Mouse (Mus musculus): ENCODE results near the gene Spata13.

Spata13 gene

DNA sequence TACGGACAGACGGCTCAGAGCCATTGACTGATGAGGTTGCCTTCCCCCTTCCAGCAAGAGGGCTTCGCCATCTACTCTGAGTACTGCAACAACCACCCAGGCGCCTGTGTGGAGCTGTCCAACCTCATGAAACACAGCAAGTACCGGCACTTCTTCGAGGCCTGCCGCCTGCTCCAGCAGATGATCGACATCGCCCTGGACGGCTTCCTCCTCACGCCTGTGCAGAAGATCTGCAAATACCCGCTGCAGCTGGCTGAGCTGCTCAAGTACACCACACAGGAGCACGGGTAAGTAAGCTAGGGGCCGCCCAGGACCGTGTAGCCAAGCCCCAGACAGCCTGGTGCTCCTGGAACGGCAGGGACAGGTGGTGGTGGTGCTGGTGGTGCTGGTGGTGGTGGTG lies 117.8 kb downstream of the Spata13 start:
- no peak for DNase-seq (ENCODE audit: low spot score)

DNA sequence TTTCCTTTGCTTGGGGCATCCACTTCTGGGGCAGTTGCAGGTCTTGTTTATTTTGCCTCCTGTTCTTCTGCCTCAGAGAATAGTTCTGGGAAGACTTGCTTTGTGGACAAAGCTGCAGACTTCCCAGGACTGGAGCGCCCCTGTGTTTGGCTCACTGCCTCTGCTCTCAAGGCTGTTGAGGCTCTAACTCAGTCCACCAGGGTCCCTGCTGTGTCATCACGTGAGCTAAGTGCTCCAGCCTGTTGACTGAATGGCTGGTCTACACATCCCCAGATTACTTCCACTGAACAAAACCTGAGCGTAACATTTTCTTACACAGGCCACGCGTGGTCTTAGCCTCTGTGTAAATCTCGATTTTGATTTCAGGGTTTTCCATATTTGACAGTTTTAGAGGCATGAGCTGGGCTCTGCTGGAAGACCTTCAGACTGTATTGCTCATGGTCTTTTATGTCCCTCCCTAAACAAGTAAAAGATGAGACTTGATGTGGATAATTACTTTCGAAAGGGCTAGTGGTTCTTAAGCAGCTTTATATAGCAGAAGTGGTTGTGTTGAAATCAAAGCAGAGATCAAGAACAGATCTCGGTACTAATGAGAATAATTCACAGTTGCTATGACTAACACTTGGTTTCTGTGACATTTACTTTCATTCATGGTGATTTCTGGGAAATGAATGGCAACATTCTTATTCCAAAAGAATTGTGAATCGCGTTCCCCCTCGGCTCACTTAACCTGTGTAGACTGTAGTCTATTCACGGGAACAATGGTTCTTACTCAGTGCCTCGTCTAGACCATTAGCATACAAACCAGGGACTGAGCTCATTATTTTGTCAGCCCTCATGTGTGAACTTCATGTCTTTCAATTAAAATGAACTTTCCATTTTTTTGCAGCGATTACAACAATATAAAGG lies 119.3 kb downstream of the Spata13 start:
- DNase-seq (ENCODE audit: low spot score), result peak; percentile 59

DNA sequence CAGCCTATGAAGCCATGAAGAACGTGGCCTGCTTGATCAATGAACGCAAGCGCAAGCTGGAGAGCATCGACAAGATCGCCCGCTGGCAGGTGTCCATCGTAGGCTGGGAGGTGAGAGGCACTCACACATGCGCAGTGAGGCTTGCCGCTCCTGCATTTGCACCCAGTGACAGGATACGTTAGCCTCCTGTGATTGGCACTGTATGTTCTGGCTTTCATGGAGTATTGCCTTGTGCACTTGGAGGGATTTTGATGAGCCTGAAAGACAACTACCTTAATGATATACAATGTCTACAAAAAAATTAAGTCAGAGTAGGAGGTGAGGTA lies 120.0 kb downstream of the Spata13 start:
- DNase-seq (ENCODE audit: low spot score), result no peak

DNA sequence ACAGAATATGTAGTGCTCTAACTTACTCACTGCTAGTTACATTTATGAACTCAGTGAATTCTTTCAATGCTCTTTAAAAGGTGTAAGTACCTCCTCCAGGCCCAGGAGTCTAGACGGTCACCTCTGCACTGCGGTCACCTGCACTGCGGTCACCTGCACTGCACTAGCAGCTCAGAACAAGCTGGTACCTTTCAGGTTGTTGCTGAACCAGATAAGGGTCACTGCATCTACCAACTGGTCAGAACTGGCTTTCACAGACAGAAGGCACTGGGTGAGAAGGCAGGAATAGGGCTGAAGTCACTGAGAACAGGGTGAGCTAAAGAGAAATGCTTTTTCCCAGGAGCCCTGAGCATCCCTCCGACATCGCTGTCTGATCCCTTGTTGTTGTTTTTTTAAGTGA lies 120.9 kb downstream of the Spata13 start:
- DNase-seq (ENCODE audit: low spot score), result no peak

DNA sequence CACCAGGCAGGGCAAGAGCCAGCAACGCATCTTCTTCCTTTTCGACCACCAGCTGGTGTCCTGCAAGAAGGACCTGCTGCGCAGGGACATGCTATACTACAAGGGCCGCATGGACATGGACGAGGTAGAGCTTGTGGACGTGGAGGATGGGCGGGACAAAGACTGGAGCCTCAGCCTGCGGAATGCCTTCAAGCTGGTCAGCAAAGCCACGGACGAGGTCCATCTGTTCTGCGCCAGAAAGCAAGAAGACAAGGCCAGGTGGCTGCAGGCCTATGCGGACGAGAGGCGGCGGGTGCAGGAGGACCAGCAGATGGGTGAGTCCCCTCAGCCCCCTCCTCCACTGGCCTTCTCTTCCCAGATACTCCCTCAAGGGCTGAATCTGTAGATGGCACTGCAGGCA lies 122.5 kb downstream of the Spata13 start:
- no peak for DNase-seq (ENCODE audit: low spot score)

DNA sequence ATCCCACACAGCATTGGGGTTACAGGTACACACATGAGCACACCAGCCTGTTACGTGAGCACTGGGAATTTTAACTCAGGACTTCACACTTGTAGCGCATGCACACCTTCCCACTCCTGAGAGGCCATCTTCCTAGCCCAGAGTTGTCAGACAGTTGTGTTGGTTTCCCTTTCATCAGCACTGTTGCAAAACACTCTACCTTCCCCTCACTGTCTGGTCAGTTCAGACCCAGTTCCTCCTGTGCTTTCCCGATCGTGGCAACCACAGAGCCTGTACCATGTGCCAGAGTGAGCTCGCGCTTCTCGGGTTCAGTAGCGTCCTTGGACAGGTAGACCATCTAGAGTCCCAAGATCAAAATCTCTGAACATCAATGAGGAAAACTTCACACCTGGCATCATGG lies 123.5 kb downstream of the Spata13 start:
- DNase-seq (ENCODE audit: low spot score), result no peak

DNA sequence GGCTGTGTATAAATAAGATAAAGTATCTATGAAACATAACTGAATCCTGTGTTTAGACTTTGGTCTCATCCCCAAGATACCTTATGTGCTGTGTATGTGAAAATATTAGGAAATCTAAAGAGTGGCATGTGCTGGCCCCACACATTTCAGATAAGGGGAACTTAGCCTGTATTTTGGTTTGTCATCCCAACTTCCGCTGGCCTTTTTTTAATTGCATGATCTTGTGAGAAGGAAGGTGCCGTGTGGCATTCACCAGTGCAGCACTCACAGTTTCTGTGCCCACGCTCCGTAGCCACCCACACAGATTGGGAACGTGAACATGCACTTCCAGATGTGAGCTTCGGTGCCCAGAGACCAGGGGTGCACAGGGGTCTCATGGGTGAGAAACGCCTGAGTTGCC lies 123.9 kb downstream of the Spata13 start:
- no peak for DNase-seq (ENCODE audit: low spot score)

DNA sequence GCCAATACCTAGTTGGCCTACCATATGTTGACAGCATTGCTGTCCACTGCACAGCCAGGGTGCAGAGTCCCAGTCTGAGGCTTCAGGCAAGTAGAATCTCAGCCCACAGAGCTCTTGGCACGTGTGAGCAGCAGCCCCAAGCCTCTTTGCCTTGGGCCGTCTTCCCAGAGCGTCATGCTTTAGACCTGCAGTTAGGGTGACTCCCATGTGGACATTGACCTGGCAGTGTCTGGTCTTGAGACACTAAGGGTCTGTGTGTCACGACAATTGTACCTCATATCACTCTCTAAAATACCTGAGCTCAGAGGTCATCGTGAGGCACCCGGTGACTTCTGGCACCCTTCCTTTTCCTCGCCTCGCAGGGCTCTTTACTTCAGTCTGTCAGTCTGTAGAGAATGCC lies 125.3 kb downstream of the Spata13 start:
- no peak for DNase-seq (ENCODE audit: low spot score)

DNA sequence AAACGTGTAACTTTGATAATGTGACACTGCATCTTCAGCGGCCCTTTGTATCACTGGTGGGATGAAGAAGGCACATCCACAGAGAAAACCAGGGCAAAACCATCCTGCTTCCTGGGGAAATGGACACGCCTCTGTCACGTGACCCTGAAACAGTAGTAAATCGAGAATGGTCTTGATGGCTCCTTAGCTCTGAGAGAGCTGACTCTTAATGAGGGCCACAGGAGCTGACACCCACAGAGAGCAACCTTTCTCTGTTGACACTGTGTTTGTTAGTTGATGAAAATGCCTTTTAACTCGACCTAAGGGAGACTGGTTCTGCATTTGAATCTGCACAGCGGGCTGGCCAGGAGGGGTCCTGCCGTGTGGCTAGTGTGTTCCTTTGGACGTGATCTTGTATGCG lies 128.0 kb downstream of the Spata13 start:
- no peak for DNase-seq (ENCODE audit: low spot score)

DNA sequence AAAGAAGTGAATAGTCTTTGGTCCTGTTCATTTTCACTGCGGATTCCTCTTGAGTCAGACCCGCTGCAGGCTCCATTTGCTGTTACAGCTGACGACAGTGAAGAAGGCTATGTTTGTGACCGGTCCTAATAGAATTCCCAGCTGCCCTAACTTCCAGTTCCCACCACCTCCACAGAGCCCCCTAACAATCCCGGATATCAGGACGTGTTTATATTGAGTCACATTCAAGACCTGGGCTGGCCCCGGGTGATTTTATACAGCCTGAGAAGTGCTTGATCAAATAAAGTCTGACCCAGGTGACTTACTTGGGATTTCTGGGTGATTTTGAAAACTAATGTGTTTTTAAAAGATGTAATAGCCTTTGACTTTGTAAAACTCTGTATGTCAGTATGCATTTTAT lies 129.0 kb downstream of the Spata13 start:
- no peak for DNase-seq (ENCODE audit: low spot score)

DNA sequence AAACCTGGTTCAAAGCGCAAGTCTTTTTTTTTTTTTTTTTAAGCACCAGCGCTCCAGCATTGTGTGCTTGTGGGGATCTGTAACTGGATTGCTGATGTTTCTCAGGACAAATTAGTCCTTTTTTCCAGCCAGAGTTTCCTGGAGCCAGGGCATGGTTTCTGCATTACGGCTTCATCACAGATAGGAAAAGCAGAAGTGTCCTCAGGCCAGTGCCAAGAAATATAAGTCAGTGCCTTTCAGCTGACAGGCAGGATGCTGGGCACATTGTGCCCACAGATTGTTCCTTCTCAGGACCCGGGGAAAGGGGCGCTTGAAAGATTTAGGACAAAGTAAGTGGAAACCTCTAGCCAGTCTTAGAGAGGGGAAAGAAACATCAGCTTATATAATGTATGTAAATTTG lies 129.9 kb downstream of the Spata13 start:
- DNase-seq (ENCODE audit: low spot score), result no peak

DNA sequence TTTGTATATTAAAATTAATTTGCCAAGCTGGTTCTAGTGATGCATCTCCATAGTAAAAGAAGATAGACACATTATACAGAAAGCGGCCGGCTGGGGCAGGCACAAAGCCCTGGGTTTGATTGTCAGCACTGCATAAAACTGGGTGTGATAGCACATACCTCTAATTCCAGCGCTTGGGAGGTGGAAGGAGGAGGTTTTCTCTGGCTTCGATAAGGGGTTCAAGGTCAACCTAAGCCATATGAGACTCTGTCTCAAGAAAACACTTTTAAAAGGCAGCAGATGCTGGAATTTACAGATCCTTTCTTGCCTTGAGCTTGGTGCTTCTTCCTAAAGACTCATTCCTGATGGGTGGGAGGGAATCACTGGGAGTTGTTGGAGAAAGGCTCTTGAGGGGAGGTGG lies 130.7 kb downstream of the Spata13 start:
- no peak for DNase-seq (ENCODE audit: low spot score)

DNA sequence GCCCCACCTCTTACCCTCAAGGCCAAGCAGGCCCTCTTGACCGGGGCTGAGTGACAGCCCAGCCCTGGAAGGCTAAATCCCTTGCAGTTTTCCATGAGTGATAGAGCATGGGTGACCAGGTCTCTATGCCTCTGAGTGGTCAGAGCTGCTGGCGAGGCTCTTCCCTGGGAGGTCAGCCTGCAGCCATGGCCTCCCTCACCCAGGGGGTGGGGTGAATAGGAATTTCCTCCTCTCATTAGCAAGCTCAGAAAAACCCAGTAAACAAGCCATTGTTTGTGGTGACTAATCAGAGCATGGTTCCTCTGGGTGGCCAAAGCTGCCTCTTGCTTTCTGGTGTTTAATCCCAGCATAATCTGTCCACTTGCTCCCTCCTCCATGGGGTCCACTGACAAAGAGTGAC lies 131.2 kb downstream of the Spata13 start:
- DNase-seq (ENCODE audit: low spot score), result no peak

DNA sequence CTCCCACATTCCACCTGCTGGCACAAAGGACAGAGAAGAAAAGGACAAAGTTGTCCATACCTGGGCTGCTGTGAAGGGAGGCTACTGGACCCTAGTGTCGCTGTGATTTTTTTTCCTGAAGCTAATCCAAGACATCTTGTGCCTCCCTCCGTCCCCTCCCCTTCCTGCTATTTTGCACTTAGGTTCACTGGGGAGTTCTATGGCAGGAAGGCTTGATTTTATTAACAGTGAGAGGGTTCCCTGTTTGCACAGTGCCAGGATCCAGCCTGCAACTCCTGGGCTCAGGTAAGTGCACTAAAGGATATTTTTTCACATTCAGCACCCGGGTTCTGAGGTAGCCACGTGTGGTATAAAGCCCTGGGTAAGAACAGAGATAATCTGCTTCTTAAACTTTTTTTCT lies 134.1 kb downstream of the Spata13 start, which contains the start of gene C1qtnf9:
C1qtnf9 (plus strand) TSS at position 251 of the 400 bp plus-strand sequence.
- DNase-seq (ENCODE audit: low spot score), result no peak

DNA sequence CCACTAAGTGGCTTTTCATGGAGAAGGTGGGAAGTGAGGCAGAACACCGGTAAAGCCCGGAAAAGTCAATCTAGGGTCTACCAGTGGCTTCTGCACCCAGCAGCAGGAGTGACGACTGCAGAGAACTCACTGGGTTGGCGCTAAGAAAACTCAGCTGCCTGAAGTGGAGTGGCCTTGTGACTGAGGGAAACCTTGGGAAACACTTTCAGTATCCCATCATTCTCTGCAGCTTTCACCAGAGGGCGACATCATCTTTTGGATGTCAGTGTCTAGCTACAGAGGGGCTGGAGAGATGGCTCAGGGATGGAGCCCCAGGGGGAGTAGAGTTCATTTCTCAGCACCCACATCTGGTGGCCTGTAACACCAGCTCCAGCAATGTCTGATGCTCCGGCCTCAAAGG lies 135.5 kb downstream of the Spata13 start:
- peak; percentile 23 for DNase-seq (ENCODE audit: low spot score)

DNA sequence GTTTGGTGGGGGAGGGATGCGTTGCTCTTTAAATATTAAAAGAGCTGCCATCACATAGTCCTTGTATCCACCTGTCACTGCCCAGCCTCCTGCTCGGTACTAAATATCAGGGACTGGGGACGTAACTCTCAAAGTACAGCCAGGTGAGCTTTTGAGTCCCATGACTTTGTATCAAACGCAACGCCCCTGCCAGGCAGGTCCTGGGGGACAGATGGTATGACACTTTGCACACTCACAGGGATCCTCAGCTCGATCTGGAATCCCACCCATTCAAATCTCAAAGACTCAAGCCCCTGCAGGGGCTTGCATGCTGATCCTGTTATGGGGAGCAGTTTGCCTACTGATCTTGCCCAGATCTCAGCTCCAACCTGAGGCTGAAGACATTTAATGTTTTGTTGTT lies 136.8 kb downstream of the Spata13 start:
- no peak for DNase-seq (ENCODE audit: low spot score)

DNA sequence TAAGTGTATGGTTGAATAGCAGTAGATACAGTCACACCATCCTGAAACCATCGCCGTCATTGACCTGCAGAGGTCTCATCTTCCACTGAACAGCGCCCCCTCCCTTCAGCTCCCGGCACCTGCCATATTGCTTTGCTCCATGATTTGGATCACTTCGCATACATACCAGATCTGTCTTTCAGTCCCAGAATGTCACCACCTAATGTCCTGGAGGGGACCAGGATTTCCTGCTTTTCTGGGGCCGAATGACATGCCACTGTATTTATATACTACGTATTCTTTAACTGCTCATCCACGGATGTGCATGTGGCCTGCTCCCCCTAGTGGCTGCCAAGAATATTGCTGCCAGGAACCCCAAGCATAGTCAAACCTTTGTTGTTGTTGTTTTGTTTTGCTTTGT lies 137.3 kb downstream of the Spata13 start:
- DNase-seq (ENCODE audit: low spot score), result peak; percentile 59

DNA sequence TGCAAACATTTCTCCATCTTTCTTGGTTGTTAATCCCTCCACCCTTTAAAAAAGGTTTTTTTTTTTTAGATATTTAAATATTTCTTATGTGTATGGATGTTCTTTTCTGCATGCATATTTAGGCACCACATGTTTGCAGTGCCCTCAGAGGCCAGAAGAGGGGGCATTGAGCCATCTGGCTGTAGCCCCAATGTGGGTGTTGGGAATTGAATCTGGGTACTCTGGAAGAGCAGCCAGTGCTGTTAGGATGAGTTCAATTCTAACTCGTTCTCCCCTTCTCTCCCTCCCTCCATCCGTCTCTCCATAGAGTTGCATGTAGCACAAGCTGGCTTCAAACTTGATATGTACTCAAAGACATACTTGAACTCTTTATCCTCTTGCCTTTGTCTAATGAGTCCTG lies 139.7 kb downstream of the Spata13 start:
- no peak for DNase-seq (ENCODE audit: low spot score)

DNA sequence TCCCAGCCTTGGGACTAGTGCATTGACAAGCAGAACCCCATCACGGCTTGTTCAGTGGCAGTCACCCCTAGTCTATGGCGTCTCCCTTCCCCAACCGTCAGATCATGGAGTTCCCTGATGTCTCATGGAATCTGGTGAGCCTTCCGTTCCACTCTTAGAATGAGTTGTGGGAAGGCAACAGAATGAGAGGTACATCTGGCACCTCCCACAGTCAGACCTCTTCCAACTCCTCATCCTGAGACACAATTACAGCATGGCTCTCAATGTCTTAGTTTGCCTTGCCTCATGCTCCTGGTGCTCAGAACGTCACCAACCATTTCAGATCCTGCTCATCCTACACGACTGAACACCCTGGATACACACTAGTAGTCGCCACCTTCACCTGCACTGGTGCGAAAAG lies 142.7 kb downstream of the Spata13 start:
- no peak for DNase-seq (ENCODE audit: low spot score)

DNA sequence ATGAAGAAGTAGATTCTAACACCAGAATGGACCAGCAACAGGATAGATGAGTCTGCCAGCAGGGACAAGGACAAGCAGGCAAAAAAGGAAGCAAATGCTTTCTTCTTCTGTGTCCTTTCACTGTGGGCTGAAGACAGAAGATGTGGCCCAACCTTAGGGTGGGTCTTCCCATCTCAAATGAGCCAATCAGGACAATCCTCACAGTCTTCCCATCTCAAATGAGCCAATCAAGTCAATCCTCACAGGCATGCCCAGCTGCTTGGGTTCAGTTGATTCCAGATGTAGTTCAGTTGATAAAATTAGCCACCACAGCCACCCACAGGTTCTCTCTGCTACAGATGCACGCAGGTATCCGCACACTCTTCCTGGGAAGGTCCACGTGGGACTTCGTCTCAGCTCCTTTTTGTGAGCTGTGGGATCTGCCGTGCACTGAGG lies 143.7 kb downstream of the Spata13 start:
- DNase-seq (ENCODE audit: low spot score), result no peak

DNA sequence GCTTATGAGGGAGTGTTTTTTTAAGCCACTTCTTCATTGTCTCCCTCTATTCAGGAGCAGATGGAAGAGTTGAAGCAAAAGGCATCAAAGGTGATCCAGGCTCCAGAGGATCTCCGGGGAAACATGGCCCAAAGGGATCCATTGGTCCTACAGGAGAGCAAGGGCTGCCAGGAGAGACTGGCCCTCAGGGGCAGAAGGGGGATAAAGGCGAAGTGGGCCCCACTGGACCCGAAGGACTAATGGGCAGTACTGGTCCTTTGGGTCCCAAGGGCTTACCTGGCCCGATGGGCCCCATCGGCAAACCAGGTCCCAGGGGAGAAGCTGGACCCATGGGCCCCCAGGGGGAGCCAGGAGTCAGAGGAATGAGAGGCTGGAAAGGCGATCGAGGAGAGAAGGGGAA lies 145.4 kb downstream of the Spata13 start:
- no peak for DNase-seq (ENCODE audit: low spot score)

DNA sequence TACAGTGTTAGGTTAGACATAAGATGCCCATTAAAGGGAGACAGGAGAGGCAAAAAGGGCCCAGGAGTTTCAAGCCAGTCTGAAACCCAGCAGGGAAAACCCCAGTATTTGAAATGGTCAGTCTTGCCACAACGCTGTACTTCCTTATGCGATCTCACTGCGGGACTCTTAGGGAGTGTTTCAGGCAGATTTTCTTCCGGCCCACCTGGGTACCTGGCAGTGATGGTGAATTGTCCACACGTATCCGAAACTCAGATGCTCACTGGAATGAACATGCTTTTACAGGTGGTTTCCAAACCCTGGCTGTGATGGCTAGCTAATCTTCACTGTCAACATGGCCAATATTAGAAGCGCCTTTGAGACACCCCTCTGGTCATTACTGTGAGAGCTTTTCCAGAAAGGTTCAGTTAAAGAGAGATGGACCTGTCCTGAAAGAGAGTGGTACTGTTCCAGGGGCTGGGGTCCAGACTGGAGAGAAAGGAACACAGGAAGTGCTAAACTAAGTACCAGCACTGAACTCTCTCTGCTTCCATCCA lies 148.4 kb downstream of the Spata13 start:
- no peak for DNase-seq (ENCODE audit: low spot score)

DNA sequence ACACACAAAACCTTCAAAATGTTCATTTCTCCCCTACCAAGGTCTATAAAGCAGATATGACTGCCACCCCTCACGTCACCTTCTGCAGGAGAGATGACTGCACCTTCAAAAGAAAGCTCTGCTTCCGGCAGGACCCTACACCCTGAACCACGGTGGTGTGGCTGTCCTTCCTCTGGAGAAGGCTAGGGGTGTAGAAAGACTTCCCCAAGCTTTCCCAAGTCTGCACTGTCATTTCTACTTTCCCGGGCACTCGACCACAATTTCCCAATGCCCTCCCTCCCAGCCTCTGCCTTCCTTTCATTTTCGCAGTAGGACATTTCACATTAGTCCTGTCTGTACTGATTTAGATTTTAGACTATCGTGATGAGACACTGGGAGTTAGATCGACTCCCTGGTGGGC lies 149.4 kb downstream of the Spata13 start:
- DNase-seq (ENCODE audit: low spot score), result no peak

Measured in ovary, postnatal 36 days (tissue).